In the genomic region with DNA sequence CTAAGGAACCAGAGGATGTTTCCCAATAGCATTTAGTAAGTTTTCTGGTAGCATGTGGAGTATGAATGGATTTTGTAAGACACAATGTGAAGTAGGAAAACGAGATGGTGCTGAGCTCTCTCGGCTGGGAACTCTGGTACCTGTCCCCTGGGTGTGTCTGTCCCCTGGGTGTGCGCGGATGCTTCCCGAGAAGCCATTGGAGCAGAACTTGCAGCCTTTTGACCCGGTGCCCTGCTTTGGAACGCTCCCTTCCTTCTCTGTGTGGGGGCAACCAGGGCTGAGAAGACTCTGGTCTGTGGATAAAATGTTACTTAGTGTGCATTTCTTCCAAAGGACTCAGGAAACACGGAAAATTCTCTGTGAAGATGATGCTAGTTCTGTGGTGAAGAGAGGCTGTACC, we compare ENCODE assay signal across 18 mouse cellular contexts.
DNase-seq lines count a peak whose midpoint lies in the region.
"Had no signal": no experiment of that assay in that cellular context is flagged by ENCODE, and none has a peak within 500 bp of the region (broad histone marks: within the 10 kb centered on the region; RNA-seq: fewer than 3 reads in every experiment).

No protein-coding gene starts in this region.

- H3K27ac ChIP-seq in heart, embryonic 10.5 days = no peak overlapping the region
- H3K27ac ChIP-seq: embryonic facial prominence, embryonic 13.5 days; embryonic facial prominence, embryonic 15.5 days; forebrain, embryonic 10.5 days; forebrain, embryonic 12.5 days had no signal

- H3K4me3 ChIP-seq in heart, embryonic 10.5 days = no peak overlapping the region
- H3K4me3 ChIP-seq: embryonic facial prominence, embryonic 13.5 days; embryonic facial prominence, embryonic 15.5 days; erythroblast, embryonic 14.5 days; forebrain, embryonic 10.5 days; forebrain, embryonic 12.5 days had no signal

- intact Hi-C loops in heart, postnatal 10 days (cut with DNase I) = loop anchor here (5.0 kb wide), 1 partner anchor 322 kb away; no protein-coding TSS in a partner anchor

- H3K27me3 ChIP-seq in heart, embryonic 10.5 days (ENCODE audit: insufficient read depth, poor library complexity, severe bottlenecking) = 0 out of 2 replicates have a peak, but pooled peaks cover 19% of the 10 kb centered on the region
- H3K27me3 ChIP-seq: embryonic facial prominence, embryonic 15.5 days had no signal

- peak; percentile 67 for DNase-seq in heart, embryonic 10.5 days (ENCODE audit: low spot score)
- DNase-seq in heart, postnatal 10 days = no peak
- peak; percentile 26 for DNase-seq in kidney, adult 9 months
- no peak for DNase-seq in kidney, postnatal 10 days
- DNase-seq: adrenal gland, adult 2 months; adrenal gland, postnatal 10 days; adrenal gland, postnatal 25 days; cerebellum, adult 11 months; cerebellum, adult 18-20 months; cerebellum, adult 8-10 months; cerebellum, adult 9-11 months; cerebellum, postnatal 36 days; embryo, embryonic 11 days had no signal

- 0 out of 2 replicates have a peak, but pooled peaks cover 4% of the 10 kb centered on the region for H3K4me1 ChIP-seq in heart, embryonic 10.5 days

- H3K9me3 ChIP-seq in heart, embryonic 10.5 days = no peaks in the 10 kb centered on the region
- H3K9me3 ChIP-seq: embryonic facial prominence, embryonic 13.5 days; embryonic facial prominence, embryonic 15.5 days; forebrain, embryonic 10.5 days; forebrain, embryonic 12.5 days had no signal

- H3K36me3 ChIP-seq in heart, embryonic 10.5 days = no peaks in the 10 kb centered on the region
- H3K36me3 ChIP-seq: embryonic facial prominence, embryonic 13.5 days; embryonic facial prominence, embryonic 15.5 days; forebrain, embryonic 10.5 days; forebrain, embryonic 12.5 days had no signal

- WGBS in heart, embryonic 10.5 days = 71% methylated on average over 8 of the region's 8 CpGs

Comparison
In these comparisons a context has a peak if more than half of its experiments do, and no peak if none do; other contexts are left out.
1. DNase-seq: peak in heart, embryonic 10.5 days (single experiment) and kidney, adult 9 months (single experiment); none in heart, postnatal 10 days (0 of 2) and kidney, postnatal 10 days (single experiment).